Mouse (Mus musculus) lung, postnatal 0 days (tissue): ENCODE results near the gene Add2.

ENCODE experiments used
- CTCF ChIP-seq: IDR thresholded peaks from 2 replicates; pipeline ENCODE4 v1.5.1; 2016; ENCODE audit warnings: antibody characterized with exemption, mild to moderate bottlenecking
- EP300 ChIP-seq: IDR thresholded peaks from 2 replicates; pipeline ENCODE4 v1.6.1; 2016; ENCODE audit warnings: antibody characterized with exemption, mild to moderate bottlenecking, control low read depth

DNA sequence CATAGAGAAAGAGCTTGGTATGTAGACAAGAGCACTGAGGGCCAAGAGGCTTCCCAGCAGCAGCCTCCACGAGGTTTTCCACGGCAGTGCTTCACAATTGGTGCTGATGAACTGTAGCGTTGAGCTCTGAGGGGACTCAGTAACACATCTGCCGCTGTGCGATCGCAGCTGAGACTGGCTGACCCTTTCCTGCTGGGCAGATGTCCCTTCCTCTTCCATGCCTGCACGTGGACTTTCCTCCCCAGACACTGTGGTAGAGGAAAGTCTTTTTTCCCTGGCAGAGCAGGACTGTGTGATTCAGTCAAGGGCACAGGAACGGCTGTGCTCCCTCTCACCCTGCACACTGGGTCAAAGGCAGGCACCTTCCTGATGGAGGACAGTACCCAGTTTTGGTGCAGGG is 44.1 kb upstream of the Add2 start:
- TF ChIP-seq CTCF (no peak), EP300 (no peak)
